Mouse (Mus musculus): ENCODE results near the gene Tcf23. TPM values are rescaled to one million over a fixed set of nuclear protein-coding genes. Genes with fewer than 3 reads are reported as not detected.

The Tcf23 gene
- polyA plus RNA-seq, 1 experiment from 2014 or later, result 0.08 TPM

- WGBS (ENCODE audit: insufficient replicate concordance), result 73% methylated on average over 3 of the region's 3 CpGs
These were observed 4.5 kb upstream of the Tcf23 start for GRCm38 (mm10) chr5:30963916-30964315.

GRCm38 (mm10) chr5:30966189-30966588 is 2.3 kb upstream of the Tcf23 start:
- no peak overlapping the region for H3K9ac ChIP-seq
- no peak overlapping the region for H3K4me3 ChIP-seq (replicated peaks)
- H3K27me3 ChIP-seq, result no peaks in the 10 kb centered on the region; the same call in 1 of the 2 replicates
- ATAC-seq (ENCODE audit: insufficient read depth), result peak; percentile 62; the same call in 1 of the 2 replicates
- no peak overlapping the region for H3K4me2 ChIP-seq
- H3K9me3 ChIP-seq (replicated peaks), result no peaks in the 10 kb centered on the region
- peaks cover 25% of the 10 kb centered on the region for H3K4me1 ChIP-seq (replicated peaks)
- no peak overlapping the region for H3K27ac ChIP-seq (replicated peaks)
- H3K36me3 ChIP-seq (replicated peaks), result no peaks in the 10 kb centered on the region
- 67% methylated on average over 4 of the region's 4 CpGs for WGBS (ENCODE audit: insufficient replicate concordance)

More at GRCm38 (mm10) chr5:30963916-30964315, 4.5 kb upstream of the Tcf23 start:
- peaks cover 31% of the 10 kb centered on the region for H3K4me1 ChIP-seq (replicated peaks)
- H3K9ac ChIP-seq, result no peak overlapping the region
- 0 out of 2 replicates have a peak, but pooled peaks cover 2% of the 10 kb centered on the region for H3K36me3 ChIP-seq (replicated peaks)
- H3K27ac ChIP-seq (replicated peaks), result no peak overlapping the region
- no peak overlapping the region for H3K4me2 ChIP-seq
- no peaks in the 10 kb centered on the region for H3K27me3 ChIP-seq
- no peaks in the 10 kb centered on the region for H3K9me3 ChIP-seq (replicated peaks)
- H3K4me3 ChIP-seq (replicated peaks), result no peak overlapping the region
- no peak for ATAC-seq (ENCODE audit: insufficient read depth)

GRCm38 (mm10) chr5:30969440-30969839 is 978 bp downstream of the Tcf23 start:
- no peak for ATAC-seq (ENCODE audit: insufficient read depth)
- Histone ChIP-seq H3K9me3 (replicated peaks) (no peaks in the 10 kb centered on the region), H3K27ac (replicated peaks) (no peak overlapping the region), H3K27me3 (no peaks in the 10 kb centered on the region; the same call in 1 of the 2 replicates), H3K4me1 (replicated peaks) (peaks cover 16% of the 10 kb centered on the region), H3K4me3 (replicated peaks) (no peak overlapping the region), H3K9ac (no peak overlapping the region), H3K36me3 (replicated peaks) (no peaks in the 10 kb centered on the region), H3K4me2 (no peak overlapping the region)
- 17% methylated on average over 2 of the region's 2 CpGs for WGBS (ENCODE audit: insufficient replicate concordance)

GRCm38 (mm10) chr5:30974870-30975656 is 6.6 kb downstream of the Tcf23 start:
- no peak for ATAC-seq (ENCODE audit: insufficient read depth)
- peaks cover 1% of the 10 kb centered on the region for H3K4me1 ChIP-seq (replicated peaks)
- H3K9ac ChIP-seq, result no peak overlapping the region
- WGBS (ENCODE audit: insufficient replicate concordance), result 61% methylated on average over 9 of the region's 9 CpGs
- H3K27ac ChIP-seq (replicated peaks), result no peak overlapping the region
- no peak overlapping the region for H3K4me3 ChIP-seq (replicated peaks)
- no peaks in the 10 kb centered on the region for H3K9me3 ChIP-seq (replicated peaks)
- H3K4me2 ChIP-seq, result no peak overlapping the region
- no peaks in the 10 kb centered on the region; the same call in 1 of the 2 replicates for H3K27me3 ChIP-seq
- H3K36me3 ChIP-seq (replicated peaks), result no peaks in the 10 kb centered on the region

GRCm38 (mm10) chr5:30982357-30982756 is 13.9 kb downstream of the Tcf23 start:
- no peaks in the 10 kb centered on the region for H3K27me3 ChIP-seq
- no peaks in the 10 kb centered on the region for H3K9me3 ChIP-seq (replicated peaks)
- peaks cover 5% of the 10 kb centered on the region; the same call in 1 of the 2 replicates for H3K4me1 ChIP-seq (replicated peaks)
- H3K4me3 ChIP-seq (replicated peaks), result no peak overlapping the region
- no peak overlapping the region for H3K27ac ChIP-seq (replicated peaks)
- H3K4me2 ChIP-seq, result no peak overlapping the region
- H3K36me3 ChIP-seq (replicated peaks), result no peaks in the 10 kb centered on the region
- WGBS (ENCODE audit: insufficient replicate concordance), result 20% methylated on average over 2 of the region's 2 CpGs
- ATAC-seq (ENCODE audit: insufficient read depth), result no peak
- H3K9ac ChIP-seq, result no peak overlapping the region

GRCm38 (mm10) chr5:30992980-30993676 is 24.7 kb downstream of the Tcf23 start:
- Histone ChIP-seq H3K27ac (replicated peaks) (no peak overlapping the region), H3K4me2 (no peak overlapping the region), H3K4me3 (replicated peaks) (no peak overlapping the region), H3K9me3 (replicated peaks) (no peaks in the 10 kb centered on the region), H3K4me1 (replicated peaks) (no peaks in the 10 kb centered on the region), H3K36me3 (replicated peaks) (no peaks in the 10 kb centered on the region), H3K9ac (no peak overlapping the region), H3K27me3 (no peaks in the 10 kb centered on the region)
- no peak for ATAC-seq (ENCODE audit: insufficient read depth)
- WGBS (ENCODE audit: insufficient replicate concordance), result 55% methylated on average over 5 of the region's 5 CpGs

GRCm38 (mm10) chr5:30994074-30994473 is 25.6 kb downstream of the Tcf23 start:
- Histone ChIP-seq H3K27ac (replicated peaks) (no peak overlapping the region), H3K4me1 (replicated peaks) (no peaks in the 10 kb centered on the region), H3K4me3 (replicated peaks) (no peak overlapping the region), H3K9ac (no peak overlapping the region), H3K4me2 (no peak overlapping the region), H3K36me3 (replicated peaks) (no peaks in the 10 kb centered on the region), H3K27me3 (no peaks in the 10 kb centered on the region), H3K9me3 (replicated peaks) (no peaks in the 10 kb centered on the region)
- no peak for ATAC-seq (ENCODE audit: insufficient read depth)
- WGBS (ENCODE audit: insufficient replicate concordance), result 41% methylated on average over 3 of the region's 3 CpGs

- no peak overlapping the region for H3K27ac ChIP-seq (replicated peaks)
- H3K4me1 ChIP-seq (replicated peaks), result no peaks in the 10 kb centered on the region
- no peak overlapping the region for H3K4me3 ChIP-seq (replicated peaks)
- WGBS (ENCODE audit: insufficient replicate concordance), result 54% methylated on average over 11 of the region's 11 CpGs
- no peak overlapping the region for H3K4me2 ChIP-seq
- H3K9ac ChIP-seq, result no peak overlapping the region
- H3K27me3 ChIP-seq, result no peaks in the 10 kb centered on the region
- no peak for ATAC-seq (ENCODE audit: insufficient read depth)
- no peaks in the 10 kb centered on the region for H3K9me3 ChIP-seq (replicated peaks)
- no peaks in the 10 kb centered on the region for H3K36me3 ChIP-seq (replicated peaks)
These were observed 26.6 kb downstream of the Tcf23 start for GRCm38 (mm10) chr5:30994910-30995635.

GRCm38 (mm10) chr5:30998306-30998705 is 29.8 kb downstream of the Tcf23 start:
- Histone ChIP-seq H3K9me3 (replicated peaks) (no peaks in the 10 kb centered on the region), H3K27me3 (no peaks in the 10 kb centered on the region), H3K4me1 (replicated peaks) (no peaks in the 10 kb centered on the region), H3K36me3 (replicated peaks) (no peaks in the 10 kb centered on the region), H3K4me3 (replicated peaks) (no peak overlapping the region), H3K9ac (no peak overlapping the region), H3K27ac (replicated peaks) (no peak overlapping the region), H3K4me2 (no peak overlapping the region)
- WGBS (ENCODE audit: insufficient replicate concordance), result 18% methylated on average over 5 of the region's 5 CpGs
- ATAC-seq (ENCODE audit: insufficient read depth), result no peak

- H3K27ac ChIP-seq (replicated peaks), result no peak overlapping the region
- no peak overlapping the region for H3K4me3 ChIP-seq (replicated peaks)
- 47% methylated on average over 5 of the region's 5 CpGs for WGBS (ENCODE audit: insufficient replicate concordance)
- H3K4me1 ChIP-seq (replicated peaks), result 0 out of 2 replicates have a peak, but pooled peaks cover 3% of the 10 kb centered on the region
- no peaks in the 10 kb centered on the region for H3K9me3 ChIP-seq (replicated peaks)
- no peak overlapping the region for H3K9ac ChIP-seq
- no peaks in the 10 kb centered on the region for H3K27me3 ChIP-seq
- no peak for ATAC-seq (ENCODE audit: insufficient read depth)
- H3K36me3 ChIP-seq (replicated peaks), result no peaks in the 10 kb centered on the region
- H3K4me2 ChIP-seq, result no peak overlapping the region
These were observed 30.9 kb downstream of the Tcf23 start for GRCm38 (mm10) chr5:30999324-30999723.

GRCm38 (mm10) chr5:31000122-31000521 is 31.7 kb downstream of the Tcf23 start:
- H3K27ac ChIP-seq (replicated peaks), result no peak overlapping the region
- H3K4me1 ChIP-seq (replicated peaks), result 0 out of 2 replicates have a peak, but pooled peaks cover 3% of the 10 kb centered on the region
- no peaks in the 10 kb centered on the region for H3K9me3 ChIP-seq (replicated peaks)
- no peak overlapping the region for H3K4me2 ChIP-seq
- WGBS (ENCODE audit: insufficient replicate concordance), result 53% methylated on average over 7 of the region's 7 CpGs
- H3K27me3 ChIP-seq, result no peaks in the 10 kb centered on the region
- H3K9ac ChIP-seq, result no peak overlapping the region
- no peaks in the 10 kb centered on the region for H3K36me3 ChIP-seq (replicated peaks)
- ATAC-seq (ENCODE audit: insufficient read depth), result no peak
- no peak overlapping the region for H3K4me3 ChIP-seq (replicated peaks)

Data from liver, embryonic 15.5 days (tissue).